Mouse (Mus musculus) spleen, postnatal 4 days (tissue): Measurements from ENCODE around the gene Nfib.

Experiments
- DNase-seq, 2 experiments: peaks; one replicate each; pipeline ENCODE4 v3.0.0; 2022; ENCODE audit warnings: low spot score in 2 of 2

Gene Nfib

DNA sequence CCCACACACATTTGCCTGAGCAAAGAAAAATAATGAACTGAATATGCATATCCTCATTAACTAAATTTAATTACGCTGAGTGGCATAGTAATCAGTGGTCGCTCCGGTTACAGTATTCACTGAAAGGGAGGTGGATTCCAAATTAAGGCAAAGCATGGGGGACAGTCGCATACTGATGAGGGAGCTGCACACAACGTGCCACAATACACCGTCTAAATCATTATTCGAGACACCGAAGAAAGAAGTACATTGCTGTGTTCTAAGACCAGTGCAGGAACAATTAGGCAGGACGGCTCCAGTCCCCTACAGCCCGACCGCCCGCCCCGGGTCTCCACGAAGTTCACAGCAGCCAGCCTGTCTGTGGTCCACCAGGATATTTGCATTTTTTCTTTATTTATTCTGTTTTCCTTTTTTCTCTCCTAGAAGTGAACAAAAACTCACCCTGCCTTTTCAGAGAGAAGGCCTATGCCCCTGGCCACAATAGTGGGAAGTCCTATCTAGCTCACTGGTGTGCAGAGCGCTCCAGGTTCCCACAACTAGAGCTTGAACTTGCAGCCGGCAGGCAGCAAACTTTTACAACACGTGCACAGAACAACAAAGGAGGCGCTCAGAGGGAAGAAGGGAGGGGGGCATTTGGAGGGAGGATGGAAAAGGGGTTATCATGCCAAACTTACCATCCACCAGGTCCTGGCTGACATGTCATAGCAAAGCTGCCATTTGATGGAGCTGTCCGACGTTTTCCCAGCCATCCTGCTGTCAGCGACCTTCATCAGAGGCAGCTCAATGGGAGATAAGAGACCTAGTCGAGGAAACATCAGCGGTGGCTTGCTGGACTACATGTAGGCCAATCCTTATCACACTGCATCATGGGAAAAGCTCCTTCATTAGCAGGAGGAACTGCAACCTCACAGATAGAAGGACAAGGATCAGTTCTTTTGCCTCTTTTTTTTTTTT is at the start of gene Nfib:
Nfib (minus strand) TSS at position 910 of the 954 bp plus-strand sequence.
- no peak for DNase-seq

DNA sequence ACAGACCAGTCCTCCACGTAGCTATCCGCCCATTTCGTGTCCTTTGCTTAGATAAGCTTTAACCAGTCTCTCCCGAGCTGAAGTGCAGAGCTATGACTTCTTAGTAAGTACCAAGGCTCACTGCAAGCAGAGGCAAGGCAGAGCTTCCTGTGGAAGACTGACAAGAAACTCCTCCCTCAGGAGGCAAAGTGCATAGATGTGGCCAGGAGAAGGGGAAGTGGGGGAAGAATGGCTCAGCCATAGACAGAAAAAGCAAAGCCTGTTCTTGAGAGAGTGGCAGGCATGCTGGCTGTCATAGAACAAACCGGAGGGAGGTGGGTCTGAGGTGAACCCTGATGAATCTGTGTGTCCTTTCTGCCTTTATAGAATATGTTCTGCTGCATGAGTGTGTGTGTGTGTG is 30.2 kb upstream of the Nfib start:
- DNase-seq = no peak

DNA sequence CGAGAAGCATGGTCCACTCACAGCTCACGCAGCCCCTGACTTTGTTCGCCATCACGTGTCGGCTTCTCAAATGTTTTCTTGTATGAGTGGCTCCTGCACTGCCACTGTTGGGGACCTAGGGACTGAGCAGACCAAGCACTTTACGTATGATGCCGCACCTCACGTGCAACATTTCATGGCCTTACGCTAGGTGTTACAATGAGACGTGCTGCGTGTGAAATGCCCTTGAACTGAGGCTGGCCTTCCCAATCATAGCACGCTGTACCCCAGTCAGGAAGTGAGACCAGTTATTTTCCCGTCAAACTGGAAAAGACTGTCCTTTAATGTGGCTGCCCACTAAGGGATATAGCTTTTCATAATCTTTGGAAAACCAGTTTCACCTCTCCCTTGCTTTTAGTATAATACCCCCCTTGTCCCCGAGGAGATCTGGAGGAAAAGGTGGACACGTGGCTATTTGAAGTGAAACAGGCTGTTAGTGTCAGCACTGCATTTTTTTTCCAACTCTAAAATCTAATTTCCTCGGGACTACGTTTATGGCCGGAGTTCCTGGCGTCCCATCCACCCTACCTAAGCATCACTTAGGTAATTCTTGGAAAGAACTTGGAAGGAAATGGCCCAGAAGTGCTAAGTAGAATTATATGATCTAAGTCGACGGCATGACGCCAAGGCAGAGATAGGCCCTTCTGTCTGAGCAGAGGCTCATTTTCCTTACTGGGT is 29.4 kb upstream of the Nfib start:
- no peak for DNase-seq

DNA sequence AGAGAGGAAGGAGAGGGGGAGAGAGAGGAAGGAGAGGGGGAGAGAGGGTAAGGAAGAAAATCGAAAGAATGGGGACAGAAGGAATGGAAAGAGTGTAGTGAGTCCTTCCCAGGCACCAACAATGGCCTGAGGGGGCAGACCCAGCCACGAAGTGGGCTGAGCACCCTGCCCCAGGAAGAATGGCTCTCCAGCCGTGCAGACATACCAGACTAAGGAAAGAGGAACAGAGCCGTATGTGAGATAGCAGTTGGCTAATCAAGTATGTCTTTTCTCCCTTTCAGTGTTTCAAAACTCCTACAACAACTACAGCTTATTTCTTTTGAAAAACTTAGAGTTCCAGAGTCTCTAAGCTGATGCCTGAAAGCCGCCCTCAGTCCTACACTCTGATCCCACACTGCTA is 28.8 kb upstream of the Nfib start:
- no peak for DNase-seq

DNA sequence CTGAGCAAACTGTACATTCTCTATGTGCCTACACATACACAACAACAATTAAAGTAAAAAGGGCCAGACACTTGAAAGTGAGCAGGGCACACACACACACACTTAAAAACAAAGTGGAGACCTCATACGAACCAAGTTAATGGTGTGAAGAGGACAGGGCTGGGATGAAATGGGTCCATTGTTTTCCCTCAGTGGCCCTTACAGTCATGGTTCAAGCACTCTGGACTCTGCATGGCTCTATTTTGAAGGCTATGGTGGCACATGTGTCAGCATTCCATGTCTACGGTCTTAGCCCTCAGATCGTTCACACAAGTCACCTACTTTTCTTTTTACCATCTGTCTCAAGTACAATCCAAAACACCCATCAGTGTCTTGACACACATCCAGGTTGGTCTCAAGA is 28.1 kb upstream of the Nfib start:
- DNase-seq = no peak

DNA sequence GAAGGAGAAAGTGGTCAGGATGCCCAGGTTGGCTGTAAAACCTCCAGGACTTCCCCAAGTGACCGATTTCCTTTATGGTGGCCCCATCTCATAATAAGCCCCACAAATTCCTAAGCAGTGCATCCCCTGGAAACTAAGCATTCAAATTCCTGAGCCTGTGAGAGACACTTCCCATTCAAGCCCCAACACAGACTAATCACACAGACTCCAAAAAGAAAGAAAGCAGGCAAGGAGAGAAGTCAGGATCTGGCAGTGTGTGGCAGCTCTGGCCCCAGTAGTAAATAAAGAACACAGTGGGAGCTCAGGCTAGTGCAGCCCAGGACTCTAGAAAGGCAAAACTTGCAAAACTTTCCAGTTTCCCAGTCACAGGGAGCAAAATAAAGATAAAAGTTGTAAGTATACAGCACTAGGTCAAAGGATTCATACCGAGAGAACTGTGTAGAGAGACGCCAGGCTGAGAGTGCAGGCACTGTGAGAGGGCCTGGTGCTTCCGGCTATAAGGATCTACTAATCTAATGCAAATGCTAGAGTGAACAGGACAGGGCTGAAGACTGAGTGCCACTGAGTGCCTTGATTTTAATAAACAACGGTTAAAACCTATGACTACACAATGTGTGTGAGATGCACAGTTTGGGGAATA is 24.8 kb upstream of the Nfib start:
- no peak for DNase-seq

DNA sequence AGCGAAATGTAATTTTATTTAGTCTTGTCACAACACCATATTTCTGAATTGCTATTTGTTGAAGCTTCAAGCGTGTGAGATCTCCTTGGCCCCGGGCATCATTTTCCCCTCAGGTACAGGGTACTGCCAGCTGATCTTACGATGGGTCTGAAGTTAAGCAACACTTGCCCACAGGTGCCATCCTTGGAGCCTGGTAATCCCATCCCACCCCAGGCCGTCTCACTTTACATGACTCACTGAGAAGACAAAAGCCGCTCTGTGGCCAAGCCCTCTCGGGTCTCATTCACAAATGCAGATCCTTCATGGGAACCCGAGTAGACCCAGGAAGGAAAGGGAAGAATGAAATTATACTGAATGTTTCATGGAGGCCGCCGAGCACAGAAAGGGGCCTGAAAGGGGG is 18.5 kb upstream of the Nfib start:
- no peak for DNase-seq

DNA sequence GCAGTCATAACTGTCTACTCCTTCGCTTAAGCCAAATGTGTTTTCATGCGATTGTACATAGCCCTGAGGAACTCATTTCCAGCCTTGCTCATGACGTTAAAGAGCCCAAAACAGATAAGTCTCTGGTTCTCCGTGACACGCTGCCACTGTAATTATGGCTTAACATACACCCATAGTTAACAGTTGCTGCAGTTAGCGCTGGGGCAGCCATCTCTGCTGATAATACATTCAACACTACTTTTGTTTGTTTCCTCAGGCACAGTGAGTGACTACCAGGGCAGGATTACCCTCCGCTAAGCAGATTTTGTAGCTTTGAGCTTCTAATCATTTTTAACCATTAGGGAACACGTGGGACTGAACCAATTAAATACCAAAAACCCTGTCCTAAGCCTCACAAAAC is 17.5 kb upstream of the Nfib start:
- DNase-seq = no peak

DNA sequence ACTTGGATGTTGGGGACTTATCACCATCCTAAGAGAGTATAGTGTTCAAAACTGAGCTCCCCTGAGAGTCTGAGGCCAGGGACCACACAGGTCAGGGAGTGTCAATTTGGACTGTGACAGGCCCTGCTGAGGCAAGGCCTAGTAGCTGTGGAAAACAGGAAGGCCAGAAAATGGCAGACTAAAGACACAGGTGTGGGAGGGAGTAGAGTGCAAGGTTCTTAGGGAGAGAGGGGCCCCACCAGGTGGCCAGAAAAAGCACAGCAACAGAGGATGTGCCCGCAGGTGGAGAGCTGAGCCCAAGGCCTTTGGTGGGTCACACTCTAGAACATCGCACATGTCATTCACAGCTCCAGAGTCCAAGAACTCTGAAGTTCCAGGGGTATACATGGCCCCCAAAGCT is 10.3 kb upstream of the Nfib start:
- no peak for DNase-seq

DNA sequence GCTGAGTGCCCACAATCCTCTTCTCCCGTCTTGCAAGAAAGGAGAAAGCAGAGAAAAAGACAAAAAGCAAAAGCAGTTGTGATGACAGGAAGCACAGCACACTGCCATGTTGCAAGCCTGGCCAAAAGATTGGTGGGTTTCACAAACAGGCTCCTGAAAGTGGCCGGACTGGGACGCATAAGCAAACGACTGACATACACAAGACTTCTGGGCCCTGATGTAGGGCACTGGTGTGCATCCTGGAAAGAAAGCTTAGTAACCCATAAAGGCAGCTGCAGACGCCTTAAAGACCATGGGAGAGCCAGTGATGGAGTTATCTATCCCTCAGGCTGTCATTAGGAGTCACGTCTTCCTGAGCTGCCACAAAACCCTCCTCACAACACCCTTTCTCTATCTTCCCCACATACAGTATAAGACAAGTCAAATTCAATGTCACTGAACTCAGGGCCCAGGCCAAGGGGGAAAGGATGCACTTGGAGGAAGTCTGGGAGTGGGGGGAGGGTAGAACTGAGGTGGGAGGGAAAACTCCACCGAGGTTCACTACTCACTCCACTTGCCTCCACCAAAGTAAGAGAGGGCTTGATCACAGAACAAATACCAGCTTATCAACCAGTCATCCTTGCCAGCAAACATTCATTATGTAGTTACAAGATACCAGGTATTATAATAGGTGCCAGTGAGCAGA is 6.2 kb upstream of the Nfib start:
- no peak for DNase-seq

DNA sequence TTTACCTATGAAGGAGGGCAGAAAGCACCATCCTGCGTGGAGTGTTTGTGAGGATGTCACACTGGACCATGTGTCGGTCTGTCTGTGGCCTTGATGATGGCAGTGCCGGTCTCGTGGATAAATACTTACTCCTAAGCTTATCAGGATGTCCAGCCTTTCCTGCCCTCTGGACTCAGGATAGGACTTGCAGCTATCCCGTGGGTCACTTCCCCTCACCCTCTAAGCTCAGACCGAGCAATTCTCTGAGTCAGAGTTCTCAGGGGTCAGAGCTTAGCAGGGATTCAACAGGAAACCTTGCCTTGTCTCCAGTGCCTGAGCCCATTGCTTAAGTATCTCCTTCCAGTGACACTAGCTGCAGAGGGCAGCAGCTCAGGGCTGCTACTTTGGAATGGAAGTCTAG is 4.1 kb upstream of the Nfib start:
- no peak for DNase-seq

DNA sequence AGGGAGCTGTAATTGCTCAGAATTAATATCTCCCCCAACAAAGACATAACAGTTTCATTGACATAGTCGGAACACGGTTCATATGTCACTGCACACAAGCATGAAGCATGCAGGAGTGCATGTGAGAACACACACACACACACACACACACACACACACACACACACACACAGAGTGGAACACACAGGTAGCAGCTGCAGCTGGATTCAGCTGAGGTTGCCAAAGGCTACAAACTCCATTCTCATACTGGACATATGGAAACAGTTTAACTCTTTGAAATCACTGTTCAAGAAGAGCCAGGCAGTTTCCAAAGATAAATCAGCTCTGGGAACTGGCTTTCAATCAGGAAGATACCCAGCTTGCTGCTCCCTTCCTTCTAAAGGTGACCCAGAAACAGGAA is 462 bp upstream of the Nfib start:
- DNase-seq = no peak

DNA sequence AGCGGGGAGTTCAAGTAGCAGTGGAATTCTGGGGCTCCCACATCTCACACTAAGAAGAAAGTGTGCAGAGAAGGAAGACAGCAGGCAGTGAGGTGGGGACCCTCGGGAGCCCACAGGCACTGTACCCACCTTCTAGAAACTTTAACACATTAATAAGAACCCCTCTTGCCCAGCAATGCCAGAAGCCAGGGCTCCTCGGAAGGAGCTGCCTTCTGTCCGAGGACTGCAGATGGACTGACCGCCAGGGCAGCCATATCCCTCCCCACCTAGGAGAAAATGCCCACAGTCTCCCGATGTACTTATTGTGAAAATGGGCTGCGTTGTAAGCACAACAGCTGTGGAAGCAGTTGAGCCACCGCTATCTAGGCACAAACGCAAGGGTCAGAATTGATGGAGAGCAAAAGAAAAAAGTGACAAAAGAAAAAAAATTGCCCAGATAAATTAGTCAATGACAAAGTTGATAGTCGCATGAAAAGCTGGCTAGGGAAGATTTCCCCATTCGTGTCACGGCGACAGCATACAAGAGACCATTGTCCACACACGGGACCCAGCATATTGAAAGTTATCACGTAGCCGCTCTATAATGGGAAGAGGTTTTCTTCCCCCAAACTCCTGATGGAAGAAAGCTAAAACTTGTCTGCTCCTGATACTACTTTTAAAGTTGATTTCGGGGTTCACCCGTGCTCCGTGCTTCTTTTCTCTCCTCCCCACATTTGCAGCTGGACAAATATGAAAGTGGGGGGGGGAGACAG is 1.3 kb downstream of the Nfib start:
- DNase-seq = no peak

DNA sequence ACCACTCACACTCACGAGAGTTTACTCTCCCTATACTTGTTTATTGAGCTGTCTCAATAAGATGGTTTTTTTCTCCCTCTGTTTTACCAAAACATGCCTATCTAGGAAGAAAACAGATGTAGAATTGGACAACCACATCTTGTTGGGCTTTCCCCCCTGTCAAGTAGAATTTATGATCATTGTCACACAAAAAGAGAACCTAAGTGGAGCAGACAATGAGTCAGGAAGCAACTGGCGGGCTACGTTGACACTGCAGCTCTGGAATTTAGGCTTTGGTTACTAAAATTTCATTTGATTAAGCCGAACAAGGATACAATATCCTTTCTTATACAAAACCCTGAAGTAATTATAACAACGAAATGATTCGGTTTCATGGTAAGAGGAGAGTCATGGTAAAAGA is 2.7 kb downstream of the Nfib start:
- DNase-seq = no peak

DNA sequence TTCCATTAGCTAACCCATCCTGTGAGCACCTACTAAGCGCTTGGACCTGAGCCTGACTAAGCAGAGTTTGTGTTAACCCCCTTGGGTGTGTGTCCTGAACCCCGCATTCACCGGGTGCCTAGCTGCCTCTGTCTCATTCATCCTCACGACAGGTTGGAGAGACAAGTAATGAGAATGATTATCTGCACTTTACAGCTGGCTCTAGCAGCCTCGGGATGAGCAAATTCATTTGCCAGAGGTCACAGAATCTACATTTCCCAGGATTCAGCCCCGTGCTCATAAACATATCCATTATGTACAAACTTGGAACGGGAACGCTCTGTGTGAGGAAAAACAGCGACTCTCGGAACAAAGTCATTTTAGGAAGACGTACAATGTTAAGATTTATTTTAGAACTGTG is 6.0 kb downstream of the Nfib start:
- no peak for DNase-seq

DNA sequence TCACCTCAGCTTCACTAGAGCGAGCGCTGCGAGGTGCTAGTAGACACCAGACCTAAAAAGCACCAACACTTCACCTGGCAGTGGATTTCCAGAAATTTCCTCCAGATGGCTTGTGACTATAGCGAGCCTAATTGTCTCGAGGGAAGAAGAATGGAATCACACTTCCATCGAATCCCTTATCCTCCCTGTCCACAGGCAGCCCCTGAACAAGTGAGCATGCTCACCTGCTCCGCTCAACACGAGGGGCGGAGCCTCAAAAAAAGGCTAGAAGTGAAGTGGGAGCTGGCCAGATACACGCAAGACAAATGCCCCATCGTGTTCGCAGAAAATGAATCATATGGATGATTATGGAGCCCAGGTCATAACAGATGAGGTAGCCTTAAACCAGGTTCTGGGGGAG is 6.9 kb downstream of the Nfib start:
- DNase-seq = no peak

DNA sequence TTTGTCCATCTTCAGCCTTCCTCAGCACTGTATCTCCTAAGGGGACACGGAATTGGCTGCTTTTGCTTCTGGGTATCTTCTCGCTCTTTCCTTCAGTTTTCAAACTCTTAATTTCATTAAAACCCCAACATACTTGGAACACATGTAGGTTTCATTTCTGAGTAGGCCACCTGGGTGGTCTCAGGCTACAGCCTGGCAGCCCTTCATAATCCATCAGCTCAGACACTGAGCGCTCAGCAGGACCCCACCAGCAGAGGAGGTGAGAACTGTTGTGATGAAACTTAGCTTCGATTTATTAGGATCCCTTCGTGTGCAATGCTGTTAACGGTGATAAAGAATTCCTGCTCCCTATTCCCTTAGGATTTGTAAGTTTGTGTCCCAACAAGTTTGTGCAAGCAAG is 8.4 kb downstream of the Nfib start:
- no peak for DNase-seq

DNA sequence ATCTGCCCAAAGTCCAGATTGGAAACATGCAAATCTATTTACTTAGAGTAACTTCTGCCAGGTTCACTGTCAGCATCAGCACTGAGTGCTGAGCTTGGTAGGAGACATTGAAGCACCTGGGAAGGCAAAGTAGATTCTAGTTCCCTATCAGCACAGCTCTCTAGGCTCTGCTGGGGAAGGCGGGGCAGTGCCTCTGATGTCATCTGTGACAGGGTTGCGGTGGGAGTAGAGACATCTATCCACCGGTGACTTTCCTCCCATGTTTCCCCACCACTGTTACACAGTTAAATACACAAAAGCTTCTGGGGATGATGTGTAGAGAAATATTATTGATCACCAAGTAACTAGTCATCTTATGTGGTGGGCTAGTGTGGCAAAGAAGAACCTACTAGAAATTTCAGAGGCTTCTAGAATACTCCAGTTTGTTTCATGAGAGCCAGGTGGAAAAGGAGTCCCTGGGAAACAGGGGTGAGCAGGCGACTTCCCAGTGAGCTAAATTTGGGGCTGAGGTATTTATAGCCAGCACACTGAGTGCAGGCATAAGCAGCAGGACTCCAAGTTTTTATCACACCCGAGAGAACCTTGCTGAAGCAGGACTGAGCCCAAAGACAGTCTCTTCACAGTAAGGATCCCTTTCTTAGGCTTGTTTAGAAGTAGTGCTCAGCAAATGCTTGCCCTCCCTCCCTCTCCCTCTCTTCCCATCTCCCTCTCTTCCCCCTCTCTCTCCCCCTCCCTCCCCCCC is 9.6 kb downstream of the Nfib start:
- no peak for DNase-seq

DNA sequence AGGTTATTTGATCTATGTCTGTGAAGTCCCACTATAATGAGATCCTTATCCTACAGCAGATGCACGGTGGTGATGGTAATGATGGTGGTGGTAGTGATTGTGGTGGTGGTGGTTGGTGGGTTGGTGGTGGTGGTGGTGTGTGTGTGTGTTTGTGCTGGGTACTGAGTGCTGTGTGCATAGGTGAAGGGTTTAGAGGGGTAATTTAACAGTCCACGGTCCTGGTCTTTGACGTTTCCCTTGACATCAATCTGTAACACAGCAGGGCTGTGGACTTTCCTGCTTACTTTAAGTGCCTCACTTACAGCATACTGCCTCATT is 13.6 kb downstream of the Nfib start:
- no peak for DNase-seq

DNA sequence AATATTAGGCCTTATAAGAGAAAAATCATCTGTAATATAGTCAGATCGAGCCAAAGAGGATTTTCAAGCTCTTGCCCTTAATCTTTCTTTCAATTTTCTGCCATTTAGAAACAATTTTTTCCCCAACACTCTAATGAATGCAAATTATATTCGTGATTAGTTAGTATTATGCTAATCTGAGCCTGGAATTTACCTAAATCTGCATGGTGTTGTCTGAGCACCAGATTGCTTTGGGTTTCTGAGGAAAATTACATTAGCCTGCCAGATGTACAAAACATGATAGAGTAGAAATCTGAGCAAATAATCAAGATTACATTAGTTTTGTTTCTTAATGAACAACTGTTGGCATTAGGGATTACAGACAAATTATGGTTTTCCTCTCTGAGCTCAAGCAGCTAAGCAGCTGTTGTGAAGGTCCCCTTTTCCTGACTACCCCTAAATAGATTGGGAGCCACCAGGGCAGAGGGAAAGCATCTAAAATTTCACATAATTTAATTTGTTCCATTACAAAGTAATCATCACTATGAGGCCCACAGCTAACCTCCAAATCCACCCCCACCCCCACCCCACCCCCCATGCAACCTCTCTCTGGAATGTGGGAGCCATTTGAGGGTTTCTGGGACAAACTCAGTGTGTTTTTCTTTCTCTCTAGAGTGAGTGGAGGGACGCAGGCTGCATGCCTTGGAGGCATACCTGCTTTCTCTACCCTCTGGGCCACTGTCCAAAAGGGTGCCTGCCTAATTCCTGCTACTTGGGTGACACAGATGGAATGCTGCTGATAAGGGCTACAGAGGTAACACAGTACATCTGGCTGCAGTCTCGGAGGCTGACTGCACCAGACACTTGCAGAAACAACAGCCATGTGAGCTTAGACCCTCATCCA is 14.2 kb downstream of the Nfib start:
- no peak for DNase-seq
